Mouse (Mus musculus) erythroblast, embryonic 14.5 days (primary cell): ENCODE results near the gene Cnot11. TPM values are rescaled to one million over a fixed set of nuclear protein-coding genes. Genes with fewer than 3 reads are reported as not detected.

ENCODE experiments used
- H3K27me3 ChIP-seq: 2 replicates; pipeline ENCODE4 v1.6.1; 2012; ENCODE audit warnings: inconsistent platforms; ENCODE audit not compliant: control insufficient read depth
- H3K36me3 ChIP-seq: 2 replicates; pipeline ENCODE4 v1.6.1; 2012; ENCODE audit warnings: mild to moderate bottlenecking, inconsistent platforms; ENCODE audit not compliant: control insufficient read depth
- H3K4me1 ChIP-seq: 2 replicates; pipeline ENCODE4 v1.6.1; 2012; ENCODE audit warnings: inconsistent platforms; ENCODE audit not compliant: control insufficient read depth
- H3K4me3 ChIP-seq: replicated peaks from 2 replicates; pipeline ENCODE3; 2012; ENCODE audit warnings: moderate library complexity, mild to moderate bottlenecking, inconsistent platforms
- H3K9me3 ChIP-seq: 2 replicates; pipeline ENCODE4 v1.6.1; 2012; ENCODE audit warnings: low read length, inconsistent platforms, mixed read lengths; ENCODE audit not compliant: control insufficient read depth
- GATA1 ChIP-seq: IDR thresholded peaks from 2 replicates; pipeline ENCODE4 v1.6.1; 2012; ENCODE audit warnings: low read length, inconsistent platforms, mixed read lengths
- TAL1 ChIP-seq: IDR thresholded peaks from 3 replicates; pipeline ENCODE4 v1.6.1; 2012; ENCODE audit warnings: low read length, inconsistent platforms, mixed read lengths
- polyA plus RNA-seq: library from polyadenylated mRNA; stranded (reverse); fragments of >175 nt; gene quantifications from 2 replicates; pipeline ENCODE4 v1.2.3, GENCODE M21; 2012

Cnot11 gene
- 3.5 and 3.7 TPM in 2 replicates for polyA plus RNA-seq

GRCm38 (mm10) chr1:39534831-39535230 lies at the start of gene Cnot11:
Gene Cnot11 (plus strand): TSS chr1:39534992.
- H3K9me3 ChIP-seq, result no peaks in the 10 kb centered on the region; the same call in 1 of the 2 replicates
- TF ChIP-seq GATA1 (no peak), TAL1 (no peak)
- H3K36me3 ChIP-seq, result peaks cover 26% of the 10 kb centered on the region
- no peaks in the 10 kb centered on the region; the same call in 1 of the 2 replicates for H3K27me3 ChIP-seq
- H3K4me3 ChIP-seq, result peak within 1 kb of the TSS; percentile 79
- peaks cover 33% of the 10 kb centered on the region for H3K4me1 ChIP-seq

GRCm38 (mm10) chr1:39487370-39487769 lies 47.4 kb upstream of the Cnot11 start:
- TF ChIP-seq TAL1 (no peak), GATA1 (no peak)
- H3K27me3 ChIP-seq, result no peaks in the 10 kb centered on the region
- no peaks in the 10 kb centered on the region for H3K9me3 ChIP-seq
- no peak overlapping the region for H3K4me3 ChIP-seq
- H3K36me3 ChIP-seq, result no peaks in the 10 kb centered on the region
- H3K4me1 ChIP-seq, result peaks cover 4% of the 10 kb centered on the region

GRCm38 (mm10) chr1:39493165-39493564 lies 41.6 kb upstream of the Cnot11 start:
- no peaks in the 10 kb centered on the region for H3K4me1 ChIP-seq
- H3K27me3 ChIP-seq, result no peaks in the 10 kb centered on the region
- H3K36me3 ChIP-seq, result no peaks in the 10 kb centered on the region
- TF ChIP-seq GATA1, result no peak
- no peak for TF ChIP-seq TAL1
- no peaks in the 10 kb centered on the region for H3K9me3 ChIP-seq
- H3K4me3 ChIP-seq, result no peak overlapping the region

- Histone ChIP-seq H3K36me3 (no peaks in the 10 kb centered on the region), H3K4me3 (no peak overlapping the region), H3K4me1 (no peaks in the 10 kb centered on the region), H3K27me3 (no peaks in the 10 kb centered on the region), H3K9me3 (no peaks in the 10 kb centered on the region)
- TF ChIP-seq GATA1, result no peak
- TF ChIP-seq TAL1, result no peak
Measured at GRCm38 (mm10) chr1:39493664-39494063, 41.1 kb upstream of the Cnot11 start.

GRCm38 (mm10) chr1:39496995-39497394 lies 37.8 kb upstream of the Cnot11 start:
- no peak overlapping the region for H3K4me3 ChIP-seq
- H3K36me3 ChIP-seq, result no peaks in the 10 kb centered on the region
- H3K4me1 ChIP-seq, result no peaks in the 10 kb centered on the region; the same call in 1 of the 2 replicates
- no peak for TF ChIP-seq GATA1
- peaks cover 5% of the 10 kb centered on the region for H3K27me3 ChIP-seq
- no peaks in the 10 kb centered on the region for H3K9me3 ChIP-seq

GRCm38 (mm10) chr1:39497748-39498147 lies 37.0 kb upstream of the Cnot11 start:
- no peak overlapping the region for H3K4me3 ChIP-seq
- no peaks in the 10 kb centered on the region; the same call in 1 of the 2 replicates for H3K4me1 ChIP-seq
- TF ChIP-seq TAL1, result no peak
- TF ChIP-seq GATA1, result no peak
- H3K9me3 ChIP-seq, result no peaks in the 10 kb centered on the region
- peaks cover 5% of the 10 kb centered on the region for H3K27me3 ChIP-seq
- no peaks in the 10 kb centered on the region for H3K36me3 ChIP-seq

GRCm38 (mm10) chr1:39499485-39499941 lies 35.3 kb upstream of the Cnot11 start:
- H3K4me3 ChIP-seq, result no peak overlapping the region
- H3K9me3 ChIP-seq, result no peaks in the 10 kb centered on the region
- peaks cover 5% of the 10 kb centered on the region for H3K27me3 ChIP-seq
- TF ChIP-seq TAL1 (peak; percentile 17; the same call in 1 of the 3 replicates), GATA1 (no peak)
- H3K4me1 ChIP-seq, result no peaks in the 10 kb centered on the region; the same call in 1 of the 2 replicates
- no peaks in the 10 kb centered on the region for H3K36me3 ChIP-seq

GRCm38 (mm10) chr1:39502817-39503633 lies 31.8 kb upstream of the Cnot11 start:
- Histone ChIP-seq H3K9me3 (no peaks in the 10 kb centered on the region), H3K4me1 (no peaks in the 10 kb centered on the region; the same call in 1 of the 2 replicates), H3K4me3 (no peak overlapping the region), H3K36me3 (no peaks in the 10 kb centered on the region), H3K27me3 (peaks cover 5% of the 10 kb centered on the region)
- TF ChIP-seq GATA1 (no peak), TAL1 (no peak)

- no peak for TF ChIP-seq GATA1
- TF ChIP-seq TAL1, result no peak
- Histone ChIP-seq H3K4me1 (no peaks in the 10 kb centered on the region; the same call in 1 of the 2 replicates), H3K4me3 (no peak overlapping the region), H3K27me3 (peaks cover 5% of the 10 kb centered on the region), H3K36me3 (no peaks in the 10 kb centered on the region), H3K9me3 (no peaks in the 10 kb centered on the region)
Measured at GRCm38 (mm10) chr1:39504261-39504660, 30.5 kb upstream of the Cnot11 start.
